15 mouse cellular contexts compared by ENCODE assay signal in genomic region chr6:67631617-67632016, GRCm38 (mm10).
DNase-seq lines count a peak whose midpoint lies in the region; ATAC-seq and TF ChIP-seq lines count a peak whose summit lies in the region.
"Had no signal": no experiment of that assay in that cellular context is flagged by ENCODE, and none has a peak within 500 bp of the region (broad histone marks: within the 10 kb centered on the region; RNA-seq: fewer than 3 reads in every experiment).

No protein-coding gene starts in this region.

- no peaks in the 10 kb centered on the region for H3K36me3 ChIP-seq in hindbrain, embryonic 11.5 days (ENCODE audit: control insufficient read depth, insufficient read depth, low read length)
- H3K36me3 ChIP-seq in hindbrain, embryonic 13.5 days: no peaks in the 10 kb centered on the region
- H3K36me3 ChIP-seq in midbrain, postnatal 0 days (ENCODE audit: insufficient read depth, low read length): no peaks in the 10 kb centered on the region
- no peaks in the 10 kb centered on the region for H3K36me3 ChIP-seq in midbrain, embryonic 10.5 days
- H3K36me3 ChIP-seq: embryonic facial prominence, embryonic 15.5 days; limb, embryonic 15.5 days had no signal

- H3K27me3 ChIP-seq in hindbrain, embryonic 11.5 days (ENCODE audit: control insufficient read depth, insufficient read depth, low read length): no peaks in the 10 kb centered on the region
- H3K27me3 ChIP-seq in hindbrain, embryonic 13.5 days: no peaks in the 10 kb centered on the region
- no peaks in the 10 kb centered on the region for H3K27me3 ChIP-seq in midbrain, postnatal 0 days (ENCODE audit: insufficient read depth, low read length)
- H3K27me3 ChIP-seq in midbrain, embryonic 10.5 days (ENCODE audit: low read depth, poor library complexity, severe bottlenecking): no peaks in the 10 kb centered on the region
- H3K27me3 ChIP-seq: embryonic facial prominence, embryonic 15.5 days; forebrain, embryonic 13.5 days; limb, embryonic 15.5 days had no signal

- no peak overlapping the region for H3K4me3 ChIP-seq in hindbrain, embryonic 11.5 days (ENCODE audit: low read depth, low read length)
- H3K4me3 ChIP-seq in hindbrain, embryonic 13.5 days: no peak overlapping the region
- H3K4me3 ChIP-seq in midbrain, postnatal 0 days (ENCODE audit: low read depth, low read length): no peak overlapping the region
- H3K4me3 ChIP-seq in midbrain, embryonic 10.5 days: no peak overlapping the region
- H3K4me3 ChIP-seq: embryonic facial prominence, embryonic 15.5 days; forebrain, embryonic 13.5 days; limb, embryonic 15.5 days had no signal

- no peaks in the 10 kb centered on the region for H3K4me1 ChIP-seq in hindbrain, embryonic 11.5 days (replicated peaks; ENCODE audit: control insufficient read depth, insufficient read depth, low read length)
- H3K4me1 ChIP-seq in hindbrain, embryonic 13.5 days (replicated peaks): no peaks in the 10 kb centered on the region
- no peaks in the 10 kb centered on the region for H3K4me1 ChIP-seq in midbrain, postnatal 0 days (ENCODE audit: insufficient read depth, low read length)
- H3K4me1 ChIP-seq in midbrain, embryonic 10.5 days: no peaks in the 10 kb centered on the region
- H3K4me1 ChIP-seq: embryonic facial prominence, embryonic 15.5 days; forebrain, embryonic 13.5 days; limb, embryonic 15.5 days had no signal

- no peak overlapping the region for H3K27ac ChIP-seq in hindbrain, embryonic 11.5 days (ENCODE audit: low read depth, low read length)
- H3K27ac ChIP-seq in hindbrain, embryonic 13.5 days: no peak overlapping the region
- H3K27ac ChIP-seq in midbrain, postnatal 0 days (ENCODE audit: low read depth, low read length): no peak overlapping the region
- H3K27ac ChIP-seq in midbrain, embryonic 10.5 days (replicated peaks): no peak overlapping the region
- H3K27ac ChIP-seq: embryonic facial prominence, embryonic 15.5 days; forebrain, embryonic 13.5 days; limb, embryonic 15.5 days had no signal

- H3K9me3 ChIP-seq in hindbrain, embryonic 11.5 days (ENCODE audit: control insufficient read depth, low read length): no peaks in the 10 kb centered on the region
- H3K9me3 ChIP-seq in hindbrain, embryonic 13.5 days: no peaks in the 10 kb centered on the region
- H3K9me3 ChIP-seq in midbrain, postnatal 0 days (ENCODE audit: low read length): no peaks in the 10 kb centered on the region
- no peaks in the 10 kb centered on the region for H3K9me3 ChIP-seq in midbrain, embryonic 10.5 days (replicated peaks)
- H3K9me3 ChIP-seq: embryonic facial prominence, embryonic 15.5 days; forebrain, embryonic 13.5 days; limb, embryonic 15.5 days had no signal

- peak; percentile 1 for DNase-seq in hindbrain, embryonic 11.5 days (ENCODE audit: low spot score)
- peak; percentile 5 for DNase-seq in midbrain, postnatal 0 days (ENCODE audit: low spot score)
- no peak for DNase-seq in midbrain, embryonic 10.5 days (ENCODE audit: low spot score)
- no peak for DNase-seq in spleen, postnatal 4 days (ENCODE audit: low spot score in 2 of 2)
- DNase-seq: cerebellum, adult 18-20 months; gastrocnemius, postnatal 25 days; kidney, postnatal 4 days; thymus, postnatal 25 days had no signal

- H3K4me2 ChIP-seq in hindbrain, embryonic 11.5 days (replicated peaks; ENCODE audit: low read depth, low read length): no peak overlapping the region
- H3K4me2 ChIP-seq in hindbrain, embryonic 13.5 days: no peak overlapping the region
- no peak overlapping the region for H3K4me2 ChIP-seq in midbrain, postnatal 0 days (ENCODE audit: low read depth, low read length, poor library complexity, severe bottlenecking)
- H3K4me2 ChIP-seq: embryonic facial prominence, embryonic 15.5 days; forebrain, embryonic 13.5 days; limb, embryonic 15.5 days; midbrain, embryonic 11.5 days had no signal

- no peak for ATAC-seq in hindbrain, embryonic 11.5 days (ENCODE audit: low FRiP score)
- ATAC-seq in hindbrain, embryonic 13.5 days (ENCODE audit: low FRiP score): no peak
- ATAC-seq in midbrain, postnatal 0 days (ENCODE audit: low FRiP score): no peak
- ATAC-seq in common myeloid progenitor, adult 5-6 weeks (replicated peaks; ENCODE audit: low read depth, poor library complexity, severe bottlenecking): 0 out of 2 replicates have a peak, but pooled peaks have one; percentile 58
- ATAC-seq in cerebellum, adult (ENCODE audit: insufficient number of reproducible peaks, low FRiP score, low TSS enrichment): no peak
- ATAC-seq: forebrain, embryonic 13.5 days had no signal

- TF ChIP-seq CTCF in midbrain, postnatal 0 days (IDR thresholded peaks at IDR 0.05): peak; percentile 64

- no peak overlapping the region for H3K9ac ChIP-seq in hindbrain, embryonic 11.5 days (ENCODE audit: low read depth, low read length)
- no peak overlapping the region for H3K9ac ChIP-seq in hindbrain, embryonic 13.5 days
- H3K9ac ChIP-seq in midbrain, postnatal 0 days (replicated peaks; ENCODE audit: low read length, poor library complexity, severe bottlenecking): no peak overlapping the region
- H3K9ac ChIP-seq: embryonic facial prominence, embryonic 15.5 days; forebrain, embryonic 13.5 days; limb, embryonic 15.5 days had no signal

Comparison
In these comparisons a context has a peak if more than half of its experiments do, and no peak if none do; other contexts are left out.
1. DNase-seq: peak in hindbrain, embryonic 11.5 days (single experiment) and midbrain, postnatal 0 days (single experiment); none in midbrain, embryonic 10.5 days (single experiment) and spleen, postnatal 4 days (0 of 2).